Comparison of ENCODE assay signal across 10 mouse cellular contexts in the genomic region with DNA sequence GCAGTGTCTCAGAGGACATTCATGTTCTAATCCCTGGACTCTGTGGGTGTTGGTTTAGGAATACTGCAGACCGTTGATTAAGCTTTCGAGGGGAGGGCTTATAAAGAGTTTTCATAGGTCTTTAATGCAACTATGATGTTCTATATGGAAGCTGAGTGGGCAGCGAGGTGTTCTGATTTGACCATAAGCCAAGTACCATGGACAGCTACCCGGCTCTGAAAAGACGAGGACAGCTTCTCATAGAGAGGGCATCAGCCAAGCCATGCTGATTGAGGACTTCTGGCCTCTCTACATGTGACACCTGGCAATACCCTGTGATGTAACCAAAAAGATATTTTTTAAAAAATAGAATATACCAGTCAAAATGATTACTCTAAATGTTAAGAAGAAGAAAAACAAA.
DNase-seq lines count a peak whose midpoint lies in the region; ATAC-seq and TF ChIP-seq lines count a peak whose summit lies in the region.
"Had no signal": no experiment of that assay in that cellular context is flagged by ENCODE, and none has a peak within 500 bp of the region (broad histone marks: within the 10 kb centered on the region; RNA-seq: fewer than 3 reads in every experiment).

No protein-coding gene starts in this region.

- no peak for TF ChIP-seq CTCF in intestine, postnatal 0 days (IDR thresholded peaks at IDR 0.05; ENCODE audit: low read depth)

- no peak overlapping the region for H3K4me3 ChIP-seq in intestine, embryonic 14.5 days (ENCODE audit: low read depth, low read length)
- no peak overlapping the region for H3K4me3 ChIP-seq in intestine, postnatal 0 days (ENCODE audit: low read depth, low read length)
- no peak overlapping the region for H3K4me3 ChIP-seq in embryonic facial prominence, embryonic 10.5 days

- H3K9ac ChIP-seq in intestine, embryonic 14.5 days (ENCODE audit: low read length) = no peak overlapping the region
- no peak overlapping the region for H3K9ac ChIP-seq in intestine, postnatal 0 days (ENCODE audit: low read depth, low read length)

- H3K36me3 ChIP-seq in intestine, embryonic 14.5 days (ENCODE audit: control insufficient read depth, insufficient read depth, low read length) = no peaks in the 10 kb centered on the region
- no peaks in the 10 kb centered on the region for H3K36me3 ChIP-seq in intestine, postnatal 0 days (ENCODE audit: control insufficient read depth, insufficient read depth)
- H3K36me3 ChIP-seq in embryonic facial prominence, embryonic 10.5 days (replicated peaks) = no peaks in the 10 kb centered on the region

- DNase-seq in intestine, embryonic 14.5 days (ENCODE audit: low spot score) = peak; percentile 69
- peak; percentile 47 for DNase-seq in testis, postnatal 10 days (ENCODE audit: low spot score)
- no peak for DNase-seq in testis, postnatal 14 days (ENCODE audit: low spot score)
- DNase-seq in embryonic facial prominence, embryonic 10.5 days (ENCODE audit: low spot score) = peak; percentile 61
- peak; percentile 13 for DNase-seq in yolk sac, embryonic 10.5 days (ENCODE audit: low spot score)
- DNase-seq: cerebellum, adult 18-20 months had no signal

- H3K27ac ChIP-seq in intestine, embryonic 14.5 days (ENCODE audit: low read depth) = no peak overlapping the region
- no peak overlapping the region for H3K27ac ChIP-seq in intestine, postnatal 0 days (ENCODE audit: low read depth, low read length)
- H3K27ac ChIP-seq in embryonic facial prominence, embryonic 10.5 days (replicated peaks) = no peak overlapping the region
- H3K27ac ChIP-seq: stomach, postnatal 0 days had no signal

- H3K9me3 ChIP-seq in intestine, embryonic 14.5 days (ENCODE audit: control insufficient read depth, low read length) = no peaks in the 10 kb centered on the region
- no peaks in the 10 kb centered on the region for H3K9me3 ChIP-seq in intestine, postnatal 0 days (ENCODE audit: control insufficient read depth)
- H3K9me3 ChIP-seq in embryonic facial prominence, embryonic 10.5 days = no peaks in the 10 kb centered on the region

- no peak for ATAC-seq in intestine, embryonic 14.5 days (replicated peaks; ENCODE audit: low FRiP score, low TSS enrichment, low read depth)
- ATAC-seq in intestine, postnatal 0 days = no peak
- ATAC-seq in frontal cortex, adult (ENCODE audit: low TSS enrichment) = no peak
- ATAC-seq in monocyte, adult 5-6 weeks (replicated peaks; ENCODE audit: insufficient number of reproducible peaks, low FRiP score, low TSS enrichment, poor library complexity, severe bottlenecking) = no peak

- no peak overlapping the region for H3K4me2 ChIP-seq in intestine, embryonic 14.5 days (ENCODE audit: low read length)
- H3K4me2 ChIP-seq in intestine, postnatal 0 days (replicated peaks; ENCODE audit: low read depth) = no peak overlapping the region

- no peaks in the 10 kb centered on the region for H3K27me3 ChIP-seq in intestine, embryonic 14.5 days (replicated peaks; ENCODE audit: control insufficient read depth, insufficient read depth, low read length)
- H3K27me3 ChIP-seq in intestine, postnatal 0 days (replicated peaks; ENCODE audit: control insufficient read depth, insufficient read depth, low read length) = no peaks in the 10 kb centered on the region
- no peaks in the 10 kb centered on the region for H3K27me3 ChIP-seq in embryonic facial prominence, embryonic 10.5 days (replicated peaks; ENCODE audit: low read depth, poor library complexity, severe bottlenecking)

- H3K4me1 ChIP-seq in intestine, embryonic 14.5 days (replicated peaks; ENCODE audit: control insufficient read depth, insufficient read depth, low read length) = no peaks in the 10 kb centered on the region
- no peaks in the 10 kb centered on the region for H3K4me1 ChIP-seq in intestine, postnatal 0 days (replicated peaks; ENCODE audit: control insufficient read depth, insufficient read depth, low read length)
- H3K4me1 ChIP-seq in embryonic facial prominence, embryonic 10.5 days = no peaks in the 10 kb centered on the region

- WGBS in intestine, embryonic 14.5 days = 41% methylated on average over 5 of the region's 5 CpGs
- 33% methylated on average over 5 of the region's 5 CpGs for WGBS in intestine, postnatal 0 days
- WGBS in embryonic facial prominence, embryonic 10.5 days = 49% methylated on average over 5 of the region's 5 CpGs
